Mouse (Mus musculus) CD8-positive naive resting alpha-beta T cell, adult 2 months (primary cell): ENCODE measurements around the gene Abcc3.
A peak's percentile ranks its signal among the peaks of the same experiment; 100 is the strongest.

Experiments
- DNase-seq, 2 experiments: peaks; one replicate each; pipeline ENCODE4 v3.0.0; 2022; ENCODE audit warnings: low read depth in 2 of 2, low spot score in 2 of 2

Gene Abcc3

GRCm38 (mm10) chr11:94327693-94328643, 64.8 kb downstream of the Abcc3 start, which contains the start of gene Ankrd40:
Ankrd40 (plus strand) TSS chr11:94328001.
- DNase-seq = peak; percentile 83 to 84

- no peak for DNase-seq
These were observed 65.8 kb downstream of the Abcc3 start for GRCm38 (mm10) chr11:94326961-94327411.

GRCm38 (mm10) chr11:94324618-94325017, 68.2 kb downstream of the Abcc3 start:
- no peak for DNase-seq

- no peak for DNase-seq
These were observed 69.4 kb downstream of the Abcc3 start for GRCm38 (mm10) chr11:94323271-94323925.

GRCm38 (mm10) chr11:94322636-94323035, 70.2 kb downstream of the Abcc3 start:
- DNase-seq = no peak

GRCm38 (mm10) chr11:94321931-94322400, 70.8 kb downstream of the Abcc3 start, which contains the start of gene Luc7l3:
Luc7l3 (minus strand) TSS chr11:94321988.
- peak; percentile 88 to 91 for DNase-seq

- DNase-seq = no peak
These were observed 71.5 kb downstream of the Abcc3 start for GRCm38 (mm10) chr11:94320969-94321930.

GRCm38 (mm10) chr11:94318056-94318455, 74.7 kb downstream of the Abcc3 start:
- no peak for DNase-seq

GRCm38 (mm10) chr11:94317515-94317914, 75.3 kb downstream of the Abcc3 start:
- no peak for DNase-seq

- DNase-seq = no peak
These were observed 75.8 kb downstream of the Abcc3 start for GRCm38 (mm10) chr11:94317014-94317413.

- DNase-seq = no peak
These were observed 76.3 kb downstream of the Abcc3 start for GRCm38 (mm10) chr11:94316528-94316927.

GRCm38 (mm10) chr11:94315308-94315707, 77.5 kb downstream of the Abcc3 start:
- DNase-seq = no peak

GRCm38 (mm10) chr11:94314098-94314652, 78.6 kb downstream of the Abcc3 start:
- no peak for DNase-seq

GRCm38 (mm10) chr11:94312733-94313132, 80.1 kb downstream of the Abcc3 start:
- DNase-seq = no peak

GRCm38 (mm10) chr11:94294996-94295845, 97.6 kb downstream of the Abcc3 start:
- no peak for DNase-seq
